Mouse (Mus musculus) kidney, embryonic 14.5 days (tissue): ENCODE results near the gene Plcb3. TPM values are rescaled to one million over a fixed set of nuclear protein-coding genes. Genes with fewer than 3 reads are reported as not detected.

ENCODE experiments used
- ATAC-seq: fragments of 200-750 bp; cut with Nextera tagmentation; 2 replicates; pipeline ENCODE4 v1.8.0; 2017; ENCODE audit warnings: moderate number of reproducible peaks, mild to moderate bottlenecking, moderate TSS enrichment, moderate library complexity; ENCODE audit not compliant: low FRiP score, low TSS enrichment
- H3K27ac ChIP-seq: fragments of 300-500 bp; sonication (generic); 2 replicates; pipeline ENCODE4 v1.5.1; 2014; ENCODE audit warnings: low read depth, mild to moderate bottlenecking, low read length, moderate library complexity, mixed read lengths
- H3K27me3 ChIP-seq: fragments of 300-500 bp; sonication (generic); 2 replicates; pipeline ENCODE4 v1.6.1; 2014; ENCODE audit warnings: mild to moderate bottlenecking, low read length; ENCODE audit not compliant: control insufficient read depth, insufficient read depth
- H3K36me3 ChIP-seq: fragments of 300-500 bp; sonication (generic); 2 replicates; pipeline ENCODE4 v1.6.1; 2014; ENCODE audit warnings: low read length, mixed read lengths; ENCODE audit not compliant: control insufficient read depth, insufficient read depth
- H3K4me1 ChIP-seq: fragments of 300-500 bp; sonication (generic); 2 replicates; pipeline ENCODE4 v1.6.1; 2014; ENCODE audit warnings: low read length, mixed read lengths; ENCODE audit not compliant: control insufficient read depth, insufficient read depth
- H3K4me2 ChIP-seq: fragments of 300-500 bp; sonication (generic); replicated peaks from 2 replicates; pipeline ENCODE4 v1.6.1; 2014; ENCODE audit warnings: low read depth, mild to moderate bottlenecking, low read length
- H3K4me3 ChIP-seq: fragments of 300-500 bp; sonication (generic); 2 replicates; pipeline ENCODE4 v1.5.1; 2014; ENCODE audit warnings: mild to moderate bottlenecking, low read length
- H3K9ac ChIP-seq: fragments of 300-500 bp; sonication (generic); 2 replicates; pipeline ENCODE4 v1.6.1; 2014; ENCODE audit warnings: low read depth, mild to moderate bottlenecking, low read length, moderate library complexity
- H3K9me3 ChIP-seq: fragments of 300-500 bp; sonication (generic); 2 replicates; pipeline ENCODE4 v1.6.1; 2016; ENCODE audit warnings: low read length; ENCODE audit not compliant: control insufficient read depth
- WGBS: fragments of 180-500 bp; shearing (Covaris S2); extraction: QIAGEN DNeasy Blood & Tissue Kit; methylation state at CpG from one replicate; pipeline ENCODE4 v1.1.7; 2014; 5-methylcytosine and 5-hydroxymethylcytosine counted together
- microRNA-seq: library from miRNA; unstranded; fragments of <30 nt; microRNA quantifications from one replicate; pipeline ENCODE4, GENCODE M21; 2016
- polyA plus RNA-seq: library from polyadenylated mRNA; unstranded; fragments of >200 nt; fragmentation: Nextera tagmentation; extraction: Ambion mirVana; gene quantifications from 2 replicates; pipeline ENCODE4 v1.2.1, GENCODE M21; 2014

Gene Plcb3
- polyA plus RNA-seq, 1 experiment from 2014 or later = 38.9 TPM

DNA sequence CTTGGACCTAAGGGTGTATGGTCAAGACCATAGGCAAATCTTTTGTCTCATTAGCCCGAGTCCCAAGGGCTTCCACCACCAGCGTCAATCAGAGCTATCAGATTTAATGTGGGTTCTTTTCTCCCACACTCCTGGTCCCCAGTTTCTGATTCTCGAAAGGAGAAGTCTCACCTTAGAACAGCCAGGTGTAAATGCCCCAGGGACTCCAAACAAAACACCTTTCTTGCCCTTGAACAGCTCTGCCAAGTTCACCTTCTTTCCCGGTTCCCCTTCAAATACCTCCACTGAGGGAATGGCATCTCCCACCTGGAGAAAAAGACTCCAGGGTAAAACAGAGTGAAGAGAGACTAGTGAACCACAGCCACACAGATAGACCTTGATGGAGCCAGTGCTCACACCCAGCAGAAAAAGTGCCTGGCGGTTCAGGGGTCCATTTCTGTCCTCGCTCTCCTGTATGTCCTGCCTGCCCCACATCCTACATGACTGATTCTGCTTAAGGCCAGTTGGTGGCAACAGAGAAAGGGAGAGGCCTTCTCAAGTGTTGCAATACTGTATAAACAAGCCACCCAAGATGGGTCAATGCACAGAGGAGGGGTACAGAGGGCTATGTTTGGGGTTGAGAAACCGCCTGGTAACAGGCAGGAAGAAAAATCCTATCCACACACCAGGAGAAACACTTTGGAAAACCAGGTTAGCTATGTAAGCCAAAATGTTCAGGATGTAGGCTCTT lies 68.3 kb downstream of the Plcb3 start:
- Histone ChIP-seq H3K4me1 (peaks cover 21% of the 10 kb centered on the region; the same call in 1 of the 2 replicates), H3K4me2 (peak overlapping the region; percentile 88), H3K36me3 (peaks cover 44% of the 10 kb centered on the region), H3K27me3 (no peaks in the 10 kb centered on the region), H3K9me3 (no peaks in the 10 kb centered on the region), H3K27ac (no peak overlapping the region), H3K9ac (peak overlapping the region; percentile 72; the same call in 1 of the 2 replicates), H3K4me3 (peak overlapping the region; percentile 73)
- ATAC-seq = no peak
- 75% methylated on average over 7 of the region's 7 CpGs for WGBS

GRCm38 (mm10) chr19:6907094-6907493 lies 69.2 kb downstream of the Plcb3 start:
- peaks cover 21% of the 10 kb centered on the region; the same call in 1 of the 2 replicates for H3K4me1 ChIP-seq
- no peak overlapping the region for H3K27ac ChIP-seq
- H3K9ac ChIP-seq = no peak overlapping the region
- 92% methylated on average over 8 of the region's 8 CpGs for WGBS
- H3K27me3 ChIP-seq = no peaks in the 10 kb centered on the region
- H3K9me3 ChIP-seq = no peaks in the 10 kb centered on the region
- H3K4me2 ChIP-seq = no peak overlapping the region
- H3K36me3 ChIP-seq = peaks cover 35% of the 10 kb centered on the region
- no peak for ATAC-seq
- H3K4me3 ChIP-seq = no peak overlapping the region

GRCm38 (mm10) chr19:6906199-6906598 lies 70.1 kb downstream of the Plcb3 start:
- 88% methylated on average over 3 of the region's 3 CpGs for WGBS
- ATAC-seq = no peak

DNA sequence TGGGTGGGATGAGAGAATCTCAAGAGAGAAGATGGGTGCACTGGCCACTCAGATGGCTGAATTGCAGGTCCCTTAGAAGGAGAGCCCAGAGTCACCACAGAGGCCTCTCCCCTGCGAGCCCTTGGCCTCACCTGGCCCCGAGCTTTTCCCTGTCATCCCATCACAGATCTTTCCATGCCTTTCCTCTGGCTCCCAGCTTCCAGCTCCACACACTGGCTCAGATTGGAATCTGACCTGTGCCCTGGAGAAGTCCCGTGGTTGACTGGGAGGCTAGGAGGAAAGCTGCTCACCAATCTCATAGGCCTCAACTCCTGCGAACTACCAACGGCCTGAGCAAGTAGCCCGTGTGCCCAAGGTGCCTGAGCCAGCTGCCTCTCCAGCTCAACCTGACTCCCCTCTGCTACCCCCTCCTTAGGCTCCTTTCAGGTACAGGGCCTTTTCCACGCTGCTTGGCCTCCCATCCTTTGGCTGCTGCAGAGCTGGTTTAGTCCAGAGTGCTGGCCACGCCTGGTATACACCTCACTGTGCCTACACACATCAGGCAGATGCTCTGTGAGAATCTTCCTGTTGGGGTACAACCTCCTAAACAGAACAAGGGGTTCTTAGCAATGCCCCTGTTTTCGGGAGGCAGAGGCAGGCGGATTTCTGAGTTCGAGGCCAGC lies 70.6 kb downstream of the Plcb3 start:
- Histone ChIP-seq H3K4me2 (no peak overlapping the region), H3K4me3 (no peak overlapping the region), H3K27me3 (no peaks in the 10 kb centered on the region), H3K9me3 (no peaks in the 10 kb centered on the region), H3K27ac (no peak overlapping the region), H3K36me3 (peaks cover 23% of the 10 kb centered on the region), H3K4me1 (peaks cover 13% of the 10 kb centered on the region; the same call in 1 of the 2 replicates), H3K9ac (no peak overlapping the region)
- ATAC-seq = no peak
- 92% methylated on average over 11 of the region's 11 CpGs for WGBS

More at GRCm38 (mm10) chr19:6906199-6906598, 70.1 kb downstream of the Plcb3 start:
- H3K9me3 ChIP-seq = no peaks in the 10 kb centered on the region
- peaks cover 18% of the 10 kb centered on the region; the same call in 1 of the 2 replicates for H3K4me1 ChIP-seq
- H3K9ac ChIP-seq = no peak overlapping the region
- no peak overlapping the region for H3K4me3 ChIP-seq
- no peak overlapping the region for H3K4me2 ChIP-seq
- H3K36me3 ChIP-seq = peaks cover 26% of the 10 kb centered on the region
- no peak overlapping the region for H3K27ac ChIP-seq
- no peaks in the 10 kb centered on the region for H3K27me3 ChIP-seq

GRCm38 (mm10) chr19:6904846-6905245 lies 71.4 kb downstream of the Plcb3 start:
- Histone ChIP-seq H3K27me3 (no peaks in the 10 kb centered on the region), H3K4me3 (no peak overlapping the region), H3K4me1 (peaks cover 13% of the 10 kb centered on the region; the same call in 1 of the 2 replicates), H3K4me2 (no peak overlapping the region), H3K36me3 (peaks cover 23% of the 10 kb centered on the region), H3K9ac (no peak overlapping the region), H3K27ac (no peak overlapping the region), H3K9me3 (no peaks in the 10 kb centered on the region)
- ATAC-seq = no peak
- WGBS = 72% methylated on average over 2 of the region's 2 CpGs

DNA sequence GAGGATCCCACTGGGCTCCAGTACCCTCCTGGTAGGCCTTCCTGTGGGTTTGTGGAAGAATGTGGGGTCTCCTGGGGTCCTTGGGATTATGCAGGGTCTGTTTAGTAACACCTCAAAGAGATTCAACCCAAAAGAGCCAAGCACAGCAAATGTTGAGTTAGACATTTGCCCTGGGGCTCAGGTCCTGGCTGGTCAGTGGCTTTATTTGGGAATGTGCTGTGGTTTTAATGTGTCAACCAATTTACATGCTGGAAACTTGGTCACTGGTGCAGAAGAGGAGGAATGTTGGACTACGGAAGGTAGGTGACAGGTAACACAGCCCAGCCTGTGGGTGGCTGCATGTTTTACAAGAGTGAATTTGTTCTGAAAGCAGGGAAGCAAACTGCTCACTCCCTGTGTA lies 73.2 kb downstream of the Plcb3 start:
- WGBS = 86% methylated on average over 1 of the region's 1 CpGs
- Histone ChIP-seq H3K9me3 (no peaks in the 10 kb centered on the region), H3K4me2 (no peak overlapping the region), H3K27me3 (no peaks in the 10 kb centered on the region; the same call in 1 of the 2 replicates), H3K4me1 (peaks cover 6% of the 10 kb centered on the region; the same call in 1 of the 2 replicates), H3K36me3 (peaks cover 23% of the 10 kb centered on the region), H3K9ac (no peak overlapping the region), H3K4me3 (no peak overlapping the region), H3K27ac (no peak overlapping the region)
- no peak for ATAC-seq

Small RNA genes within 50 kb of the gene (microRNA-seq; reads per million reads assigned to microRNA genes)
- not detected for gene Mir6990

Other genes starting within 250 kb of the Plcb3 start
- gene Rps6ka4, start 135.8 kb downstream of the Plcb3 start, polyA plus RNA-seq = 11.8 and 15.1 TPM in 2 replicates
- gene Ccdc88b, start 118.3 kb downstream of the Plcb3 start, polyA plus RNA-seq = 0.30 and 0.51 TPM in 2 replicates
- gene Trmt112, start 66.8 kb downstream of the Plcb3 start, polyA plus RNA-seq = 164 and 181 TPM in 2 replicates
- 177 and 235 TPM in 2 replicates for gene Prdx5, start 66.4 kb downstream of the Plcb3 start, polyA plus RNA-seq
- 5.2 and 9.0 TPM in 2 replicates for gene Esrra, start 54.7 kb downstream of the Plcb3 start, polyA plus RNA-seq
- 2.1 and 3.8 TPM in 2 replicates for gene Catsperz, start 51.1 kb downstream of the Plcb3 start, polyA plus RNA-seq
- 0.12 and 0.51 TPM in 2 replicates for gene Kcnk4, start 42.0 kb downstream of the Plcb3 start, polyA plus RNA-seq
- gene Bad, start 34.6 kb downstream of the Plcb3 start, polyA plus RNA-seq = 65.5 and 70.9 TPM in 2 replicates
- gene Gpr137, start 34.0 kb downstream of the Plcb3 start, polyA plus RNA-seq = 23.3 and 27.4 TPM in 2 replicates
- 202 and 254 TPM in 2 replicates for gene Ppp1r14b, start 1.5 kb downstream of the Plcb3 start, polyA plus RNA-seq
- 89.7 and 118 TPM in 2 replicates for gene Fkbp2, start 4.0 kb upstream of the Plcb3 start, polyA plus RNA-seq
- 38.2 and 39.8 TPM in 2 replicates for gene Vegfb, start 11.2 kb upstream of the Plcb3 start, polyA plus RNA-seq
- 22.6 and 24.0 TPM in 2 replicates for gene Dnajc4, start 16.1 kb upstream of the Plcb3 start, polyA plus RNA-seq
- 20.4 and 22.2 TPM in 2 replicates for gene Nudt22, start 19.6 kb upstream of the Plcb3 start, polyA plus RNA-seq
- gene Trpt1, start 19.7 kb upstream of the Plcb3 start, polyA plus RNA-seq = 9.7 and 12.1 TPM in 2 replicates
- gene Fermt3, start 43.0 kb upstream of the Plcb3 start, polyA plus RNA-seq = 3.6 and 4.9 TPM in 2 replicates
- gene Stip1, start 63.5 kb upstream of the Plcb3 start, polyA plus RNA-seq = 223 and 304 TPM in 2 replicates
- 9.9 and 10.7 TPM in 2 replicates for gene Macrod1, start 80.3 kb upstream of the Plcb3 start, polyA plus RNA-seq
- 3.0 and 5.5 TPM in 2 replicates for gene Flrt1, start 129.3 kb upstream of the Plcb3 start, polyA plus RNA-seq
- 237 and 255 TPM in 2 replicates for gene Otub1, start 229.8 kb upstream of the Plcb3 start, polyA plus RNA-seq
- 1,171 and 1,487 TPM in 2 replicates for gene Cox8a, start 241.1 kb upstream of the Plcb3 start, polyA plus RNA-seq